Mouse (Mus musculus) forebrain, embryonic 16.5 days (tissue): ENCODE measurements around the gene Cox6a1. TPM values are rescaled to one million over a fixed set of nuclear protein-coding genes. Genes with fewer than 3 reads are reported as not detected.
A peak's percentile ranks its signal among the peaks of the same experiment; 100 is the strongest.
"Not testable (repeated sequence)": the region's sequence is repeated elsewhere in the genome, so short reads cannot be mapped to it uniquely, and the experiment has no call there.

Experiments
- ATAC-seq: fragments of 200-750 bp; cut with Nextera tagmentation; 2 replicates; pipeline ENCODE4 v1.8.0; 2017; ENCODE audit warnings: mild to moderate bottlenecking, moderate library complexity
- H3K27ac ChIP-seq: fragments of 300-500 bp; sonication (generic); 2 replicates; pipeline ENCODE4 v1.5.1; 2014; ENCODE audit warnings: low read length, control low read depth
- H3K27me3 ChIP-seq: fragments of 300-500 bp; sonication (generic); replicated peaks from 2 replicates; pipeline ENCODE4 v1.6.1; 2014; ENCODE audit warnings: low read length; ENCODE audit not compliant: control insufficient read depth, insufficient read depth
- H3K36me3 ChIP-seq: fragments of 300-500 bp; sonication (generic); 2 replicates; pipeline ENCODE4 v1.6.1; 2014; ENCODE audit not compliant: control insufficient read depth, insufficient read depth
- H3K4me1 ChIP-seq: fragments of 300-500 bp; sonication (generic); replicated peaks from 2 replicates; pipeline ENCODE4 v1.6.1; 2014; ENCODE audit warnings: low read length; ENCODE audit not compliant: control insufficient read depth, insufficient read depth
- H3K4me2 ChIP-seq: fragments of 300-500 bp; sonication (generic); 2 replicates; pipeline ENCODE4 v1.6.1; 2014; ENCODE audit warnings: mild to moderate bottlenecking, low read length, control low read depth
- H3K4me3 ChIP-seq: fragments of 300-500 bp; sonication (generic); replicated peaks from 2 replicates; pipeline ENCODE4 v1.5.1; 2014; ENCODE audit warnings: mild to moderate bottlenecking, low read length, control low read depth
- H3K9ac ChIP-seq: fragments of 300-500 bp; sonication (generic); replicated peaks from 2 replicates; pipeline ENCODE4 v1.6.1; 2014; ENCODE audit warnings: low read depth, low read length, control low read depth
- H3K9me3 ChIP-seq: fragments of 300-500 bp; sonication (generic); 2 replicates; pipeline ENCODE4 v1.6.1; 2016; ENCODE audit warnings: low read length; ENCODE audit not compliant: control insufficient read depth
- WGBS: fragments of 180-500 bp; shearing (Covaris S2); extraction: QIAGEN DNeasy Blood & Tissue Kit; methylation state at CpG from one replicate; pipeline ENCODE4 v1.1.7; 2014; 5-methylcytosine and 5-hydroxymethylcytosine counted together
- polyA plus RNA-seq: library from polyadenylated mRNA; unstranded; fragments of >200 nt; fragmentation: Nextera tagmentation; extraction: Ambion mirVana; gene quantifications from 2 replicates; pipeline ENCODE4 v1.2.1, GENCODE M21; 2015

Cox6a1 gene
- polyA plus RNA-seq, 1 experiment from 2014 or later: 925 TPM

- Histone ChIP-seq H3K4me2 (no peak overlapping the region), H3K36me3 (no peaks in the 10 kb centered on the region), H3K4me3 (no peak overlapping the region), H3K27ac (no peak overlapping the region), H3K27me3 (no peaks in the 10 kb centered on the region), H3K9me3 (no peaks in the 10 kb centered on the region), H3K9ac (no peak overlapping the region), H3K4me1 (peaks cover 17% of the 10 kb centered on the region)
- ATAC-seq: no peak
- 75% methylated on average over 10 of the region's 10 CpGs for WGBS
Measured at GRCm38 (mm10) chr5:115312816-115313667, 35.7 kb downstream of the Cox6a1 start.

- no peak for ATAC-seq
- H3K36me3 ChIP-seq: no peaks in the 10 kb centered on the region
- H3K9me3 ChIP-seq: no peaks in the 10 kb centered on the region
- no peak overlapping the region for H3K9ac ChIP-seq
- no peak overlapping the region for H3K4me2 ChIP-seq
- H3K27ac ChIP-seq: no peak overlapping the region
- WGBS: 87% methylated on average over 4 of the region's 4 CpGs
- no peak overlapping the region for H3K4me3 ChIP-seq
- no peaks in the 10 kb centered on the region for H3K27me3 ChIP-seq
- peaks cover 10% of the 10 kb centered on the region for H3K4me1 ChIP-seq
Measured at GRCm38 (mm10) chr5:115312354-115312753, 36.4 kb downstream of the Cox6a1 start.

- not testable (repeated sequence) for H3K4me2 ChIP-seq, H3K9me3 ChIP-seq, H3K27ac ChIP-seq, H3K4me3 ChIP-seq, H3K27me3 ChIP-seq, H3K36me3 ChIP-seq, H3K9ac ChIP-seq, ATAC-seq
- peaks cover 25% of the 10 kb centered on the region for H3K4me1 ChIP-seq
- 82% methylated on average over 5 of the region's 7 CpGs for WGBS
Measured at GRCm38 (mm10) chr5:115302190-115302589, 46.6 kb downstream of the Cox6a1 start.

- Histone ChIP-seq H3K4me2 (peak overlapping the region; percentile 87), H3K4me1 (peaks cover 28% of the 10 kb centered on the region), H3K9me3 (no peaks in the 10 kb centered on the region), H3K27ac (no peak overlapping the region; the same call in 1 of the 2 replicates), H3K9ac (peak overlapping the region; percentile 65), H3K36me3 (peaks cover 9% of the 10 kb centered on the region; the same call in 1 of the 2 replicates), H3K27me3 (no peaks in the 10 kb centered on the region), H3K4me3 (peak overlapping the region; percentile 55)
- WGBS: 29% methylated on average over 13 of the region's 13 CpGs
- ATAC-seq: no peak
Measured at GRCm38 (mm10) chr5:115301615-115302014, 47.2 kb downstream of the Cox6a1 start.

GRCm38 (mm10) chr5:115300792-115301614, 47.8 kb downstream of the Cox6a1 start, which contains the start of gene Dynll1:
TSS of gene Dynll1 (minus strand) at chr5:115300999.
- H3K36me3 ChIP-seq: peaks cover 14% of the 10 kb centered on the region
- H3K27ac ChIP-seq: peak within 1 kb of the TSS; percentile 87
- ATAC-seq: peak; percentile 99
- H3K4me1 ChIP-seq: peaks cover 28% of the 10 kb centered on the region
- peak within 1 kb of the TSS; percentile 65 for H3K9ac ChIP-seq
- peak within 1 kb of the TSS; percentile 87 for H3K4me2 ChIP-seq
- H3K27me3 ChIP-seq: no peaks in the 10 kb centered on the region
- H3K4me3 ChIP-seq: peak within 1 kb of the TSS; percentile 55
- WGBS: under 1% methylated on average over 60 of the region's 66 CpGs
- H3K9me3 ChIP-seq: no peaks in the 10 kb centered on the region

GRCm38 (mm10) chr5:115300035-115300744, 48.6 kb downstream of the Cox6a1 start:
- H3K9ac ChIP-seq: peak overlapping the region; percentile 59
- H3K4me3 ChIP-seq: peak overlapping the region; percentile 55
- peaks cover 20% of the 10 kb centered on the region for H3K36me3 ChIP-seq
- peak overlapping the region; percentile 53 for H3K4me2 ChIP-seq
- no peaks in the 10 kb centered on the region for H3K9me3 ChIP-seq
- WGBS: under 1% methylated on average over 45 of the region's 46 CpGs
- ATAC-seq: peak; percentile 5
- H3K27me3 ChIP-seq: no peaks in the 10 kb centered on the region
- peak overlapping the region; percentile 87 for H3K27ac ChIP-seq
- H3K4me1 ChIP-seq: peaks cover 28% of the 10 kb centered on the region

- Histone ChIP-seq H3K4me1 (peaks cover 23% of the 10 kb centered on the region), H3K36me3 (peaks cover 27% of the 10 kb centered on the region), H3K27me3 (no peaks in the 10 kb centered on the region), H3K9me3 (no peaks in the 10 kb centered on the region), H3K9ac (no peak overlapping the region), H3K4me2 (no peak overlapping the region), H3K4me3 (no peak overlapping the region), H3K27ac (no peak overlapping the region)
- ATAC-seq: no peak
- 86% methylated on average over 10 of the region's 10 CpGs for WGBS
Measured at GRCm38 (mm10) chr5:115296347-115296746, 52.4 kb downstream of the Cox6a1 start.
